Comparison of ENCODE assay signal across 28 mouse cellular contexts in genomic region chr3:137472145-137472544, GRCm38 (mm10).
"Had no signal": no experiment of that assay in that cellular context is flagged by ENCODE, and none has a peak within 500 bp of the region (broad histone marks: within the 10 kb centered on the region; RNA-seq: fewer than 3 reads in every experiment).

No protein-coding gene starts in this region.

- H3K4me3 ChIP-seq: left cerebral cortex, adult 2 months; limb, embryonic 10.5 days; limb, embryonic 12.5 days; limb, embryonic 13.5 days; limb, embryonic 15.5 days; liver, embryonic 12.5 days; liver, embryonic 13.5 days; liver, embryonic 15.5 days; lung, embryonic 15.5 days; megakaryocyte, embryonic 14.5 days; midbrain, embryonic 10.5 days; midbrain, embryonic 13.5 days; myocyte; neural tube, embryonic 12.5 days; neural tube, embryonic 13.5 days had no signal

- H3K9ac ChIP-seq: limb, embryonic 12.5 days; limb, embryonic 13.5 days; limb, embryonic 15.5 days; liver, embryonic 12.5 days; liver, embryonic 13.5 days; liver, embryonic 14.5 days; liver, embryonic 15.5 days; liver, postnatal 0 days; lung, embryonic 14.5 days; lung, embryonic 15.5 days; midbrain, embryonic 13.5 days; neural tube, embryonic 12.5 days; neural tube, embryonic 13.5 days had no signal

- DNase-seq: left cerebral cortex, postnatal 4 days; liver; liver, embryonic 13.5 days; liver, postnatal 0 days; lung, adult 18-20 months; lung, adult 2 months; lung, embryonic 14.5 days; lung, postnatal 10 days; lung, postnatal 36 days; lung, postnatal 4 days had no signal

- H3K36me3 ChIP-seq: limb, embryonic 10.5 days; limb, embryonic 12.5 days; limb, embryonic 13.5 days; limb, embryonic 15.5 days; liver, embryonic 12.5 days; liver, embryonic 13.5 days; liver, embryonic 15.5 days; lung, embryonic 15.5 days; midbrain, embryonic 10.5 days; midbrain, embryonic 13.5 days; neural tube, embryonic 12.5 days; neural tube, embryonic 13.5 days had no signal

- ATAC-seq: liver, embryonic 12.5 days; liver, postnatal 0 days; midbrain, embryonic 13.5 days; midbrain, embryonic 16.5 days had no signal

- H3K27me3 ChIP-seq: limb, embryonic 12.5 days; limb, embryonic 13.5 days; limb, embryonic 15.5 days; liver, embryonic 12.5 days; liver, embryonic 13.5 days; liver, embryonic 15.5 days; lung, embryonic 15.5 days; megakaryocyte, embryonic 14.5 days; midbrain, embryonic 13.5 days; neural tube, embryonic 12.5 days; neural tube, embryonic 13.5 days had no signal

- H3K4me1 ChIP-seq: limb, embryonic 10.5 days; limb, embryonic 12.5 days; limb, embryonic 13.5 days; limb, embryonic 15.5 days; liver, embryonic 12.5 days; liver, embryonic 13.5 days; liver, embryonic 15.5 days; lung, embryonic 15.5 days; megakaryocyte, embryonic 14.5 days; midbrain, embryonic 13.5 days; neural tube, embryonic 12.5 days; neural tube, embryonic 13.5 days had no signal

- H3K4me2 ChIP-seq: limb, embryonic 12.5 days; limb, embryonic 13.5 days; limb, embryonic 15.5 days; liver, embryonic 11.5 days; liver, embryonic 12.5 days; liver, embryonic 13.5 days; liver, embryonic 15.5 days; lung, embryonic 14.5 days; lung, embryonic 15.5 days; midbrain, embryonic 13.5 days; neural tube, embryonic 12.5 days; neural tube, embryonic 13.5 days had no signal

- H3K27ac ChIP-seq: left cerebral cortex, adult 2 months; limb, embryonic 10.5 days; limb, embryonic 12.5 days; limb, embryonic 13.5 days; limb, embryonic 15.5 days; liver, embryonic 12.5 days; liver, embryonic 13.5 days; liver, embryonic 14.5 days; liver, embryonic 15.5 days; lung, embryonic 15.5 days; macrophage; midbrain, embryonic 10.5 days; midbrain, embryonic 13.5 days; neural tube, embryonic 12.5 days; neural tube, embryonic 13.5 days had no signal

- H3K9me3 ChIP-seq: limb, embryonic 10.5 days; limb, embryonic 12.5 days; limb, embryonic 13.5 days; limb, embryonic 15.5 days; liver, embryonic 12.5 days; liver, embryonic 13.5 days; liver, embryonic 15.5 days; lung, embryonic 15.5 days; megakaryocyte, embryonic 14.5 days; midbrain, embryonic 10.5 days; midbrain, embryonic 13.5 days; neural tube, embryonic 12.5 days; neural tube, embryonic 13.5 days had no signal
